Mouse (Mus musculus) right cerebral cortex, adult 18-20 months (tissue): ENCODE results near the gene Klre1.

ENCODE experiments used
- DNase-seq: peaks from one replicate; pipeline ENCODE4 v3.0.0; 2022; ENCODE audit warnings: mixed read lengths

Gene Klre1

DNA sequence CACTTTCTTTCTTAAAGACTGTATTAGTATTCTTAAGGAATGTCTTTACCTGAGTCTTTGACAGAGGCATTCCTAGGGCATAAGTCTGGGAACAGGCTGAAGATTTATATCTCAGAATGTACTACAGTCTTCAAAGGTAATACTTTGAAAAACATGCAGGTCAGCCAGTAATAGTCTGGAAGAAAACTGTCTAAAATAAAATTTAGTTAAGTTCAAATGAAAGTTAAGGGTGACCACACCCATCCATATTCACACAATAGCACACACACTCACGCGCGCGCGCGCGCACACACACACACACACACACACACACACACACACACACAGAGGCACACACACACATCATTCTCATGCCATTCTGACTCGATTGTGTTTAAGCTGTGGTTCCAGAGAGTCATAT, at the start of gene Klre1:
Klre1 (plus strand) TSS at position 301 of the 400 bp plus-strand sequence.
- no peak for DNase-seq

- DNase-seq = no peak
Measured at GRCm38 (mm10) chr6:129529605-129530004, 48.1 kb upstream of the Klre1 start.

- DNase-seq = no peak
Measured at GRCm38 (mm10) chr6:129530261-129530660, 47.4 kb upstream of the Klre1 start.

- peak; percentile 58 for DNase-seq
Measured at GRCm38 (mm10) chr6:129532556-129532941, 45.2 kb upstream of the Klre1 start.

DNA sequence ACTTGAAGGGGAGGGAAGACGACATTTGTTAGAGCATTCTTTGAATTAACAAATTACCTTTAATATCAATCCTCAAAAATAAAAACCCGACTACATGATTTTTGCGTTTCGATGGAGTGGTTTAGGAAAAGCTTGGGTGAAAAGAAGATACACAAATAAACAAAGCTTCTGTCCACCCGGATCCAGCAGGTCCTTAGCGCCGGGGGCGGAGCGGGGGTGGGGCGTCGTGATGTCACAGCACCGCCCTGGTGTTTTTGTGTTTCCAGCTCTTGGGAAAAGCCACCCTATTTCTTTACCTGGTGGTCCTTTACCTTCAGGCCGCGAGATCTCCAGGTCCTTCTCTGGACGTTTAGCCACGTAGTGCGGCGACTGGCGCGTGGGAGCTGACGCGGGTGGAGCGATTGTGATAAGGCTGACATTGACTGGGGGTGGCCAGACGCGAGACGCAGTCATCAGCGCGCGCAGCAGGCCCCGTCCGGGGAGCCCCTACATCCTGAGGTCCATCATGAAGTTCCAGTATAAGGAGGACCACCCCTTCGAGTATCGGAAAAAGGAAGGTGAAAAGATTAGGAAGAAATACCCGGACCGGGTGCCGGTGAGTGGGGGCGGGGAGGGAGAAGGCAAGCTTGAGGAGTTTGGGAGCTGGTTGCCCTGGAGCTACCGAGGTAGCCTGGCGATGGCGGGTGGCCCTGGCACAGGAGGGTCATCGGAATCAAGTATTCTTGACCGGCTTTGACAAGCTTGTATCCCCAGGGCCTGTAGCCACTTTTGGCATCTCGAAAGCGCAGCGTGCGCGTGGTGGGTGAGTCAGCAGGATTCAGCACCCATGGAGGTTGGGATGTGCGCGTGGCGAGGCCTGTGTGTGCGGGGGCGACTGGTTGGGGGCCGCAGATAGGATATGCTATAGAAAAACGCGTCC, 44.5 kb upstream of the Klre1 start, which contains the start of gene Gabarapl1:
Gabarapl1 (plus strand) TSS at position 219 of the 919 bp plus-strand sequence.
- peak; percentile 89 for DNase-seq

DNA sequence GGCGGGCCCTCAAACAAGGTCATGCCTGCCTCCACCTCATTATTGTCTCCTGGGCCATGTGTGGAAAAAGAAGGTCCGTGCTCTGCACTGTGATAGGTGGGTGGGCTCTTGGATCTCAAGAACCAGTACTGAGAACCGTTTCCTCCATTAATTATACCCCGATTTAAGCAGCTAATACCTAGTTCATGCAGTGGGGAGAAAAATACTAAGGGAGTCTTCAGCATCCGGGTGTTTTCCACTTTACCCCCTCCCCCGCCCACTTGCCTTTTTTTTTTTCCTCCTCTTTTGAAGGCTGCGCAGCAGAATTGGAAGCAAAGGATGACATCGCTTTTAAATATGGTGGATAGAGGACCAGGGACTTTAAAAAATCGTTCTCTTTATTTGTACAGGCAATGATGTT, 43.6 kb upstream of the Klre1 start:
- peak; percentile 17 for DNase-seq

GRCm38 (mm10) chr6:129534627-129535190, 43.0 kb upstream of the Klre1 start:
- DNase-seq = no peak

DNA sequence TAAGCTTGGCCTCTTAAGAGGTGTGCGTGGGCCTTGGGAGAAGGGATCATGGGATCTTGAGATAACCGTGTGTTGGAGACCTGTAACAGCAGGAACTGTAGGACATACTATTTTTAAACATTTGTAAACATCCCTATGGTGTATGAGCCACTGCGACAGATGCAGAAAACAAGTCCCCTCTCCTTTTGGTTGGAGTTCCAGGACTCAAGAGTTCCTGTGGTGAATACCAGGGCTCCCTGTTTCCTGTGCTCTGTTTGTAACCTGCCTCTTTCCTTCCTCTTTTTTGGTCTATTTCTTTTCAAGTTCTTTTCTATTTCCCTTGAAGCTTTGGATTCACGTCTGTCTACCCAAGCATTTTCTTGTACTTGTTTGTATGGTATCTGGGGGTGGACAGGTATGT, 42.0 kb upstream of the Klre1 start:
- DNase-seq = no peak

- no peak for DNase-seq
Measured at GRCm38 (mm10) chr6:129538555-129538954, 39.1 kb upstream of the Klre1 start.

DNA sequence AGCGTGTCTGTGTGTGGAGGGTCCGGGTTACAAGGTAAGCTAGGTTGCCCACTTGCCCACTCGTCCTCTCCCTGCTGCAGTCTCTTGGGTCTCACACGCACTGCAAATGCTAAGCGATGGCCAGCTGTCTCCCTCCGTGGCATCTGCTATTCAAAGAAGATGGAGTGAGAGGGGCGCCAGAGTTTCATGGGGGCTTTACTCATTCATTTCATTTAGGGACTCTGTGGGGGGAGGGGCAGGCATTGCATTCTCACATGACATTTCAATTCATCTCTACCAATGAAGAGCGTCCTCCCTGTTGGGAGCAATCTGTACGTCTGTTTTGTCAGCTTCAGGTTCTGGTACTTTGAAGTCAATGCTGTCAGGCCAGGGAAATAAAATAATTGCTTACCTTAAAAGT, 35.8 kb upstream of the Klre1 start:
- no peak for DNase-seq

DNA sequence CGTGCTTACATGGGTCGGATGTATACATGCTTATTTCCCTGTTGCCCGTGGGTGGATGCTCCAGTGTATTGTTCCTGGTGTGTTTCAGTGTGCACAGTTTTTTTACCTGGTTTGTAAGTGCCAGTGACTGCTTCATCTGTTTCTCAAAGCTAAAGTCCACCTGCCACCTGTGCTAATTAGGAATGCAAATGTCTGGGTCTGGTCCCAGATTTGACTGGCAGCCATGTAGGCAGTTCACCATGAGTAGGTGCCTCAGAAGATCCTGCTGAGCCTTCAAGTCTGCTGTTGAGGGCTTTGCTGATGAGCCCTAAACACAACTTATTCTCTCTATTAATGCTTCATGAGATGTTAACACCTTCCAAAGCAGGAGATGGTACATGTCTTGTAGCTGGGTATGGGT, 35.2 kb upstream of the Klre1 start:
- DNase-seq = no peak

GRCm38 (mm10) chr6:129543709-129544606, 33.7 kb upstream of the Klre1 start:
- DNase-seq = peak; percentile 78

DNA sequence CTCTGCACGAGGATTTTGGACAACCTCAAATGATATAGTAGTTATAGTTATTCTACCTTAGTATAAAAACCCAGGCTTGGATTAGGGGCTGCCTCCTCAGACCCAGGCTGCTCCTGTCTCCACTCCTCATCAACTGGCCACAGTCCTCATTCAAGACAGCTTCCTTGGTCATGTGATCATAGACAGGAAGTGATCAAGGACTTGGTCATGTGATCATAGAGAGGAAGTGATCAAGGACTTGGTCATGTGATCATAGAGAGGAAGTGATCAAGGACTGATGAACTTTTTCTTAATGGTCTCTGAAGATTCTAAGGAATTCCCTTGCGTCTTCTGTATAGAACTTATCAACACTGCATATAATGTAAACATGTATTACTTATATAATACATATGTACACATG, 30.4 kb upstream of the Klre1 start:
- DNase-seq = no peak

- no peak for DNase-seq
Measured at GRCm38 (mm10) chr6:129548009-129548408, 29.7 kb upstream of the Klre1 start.

DNA sequence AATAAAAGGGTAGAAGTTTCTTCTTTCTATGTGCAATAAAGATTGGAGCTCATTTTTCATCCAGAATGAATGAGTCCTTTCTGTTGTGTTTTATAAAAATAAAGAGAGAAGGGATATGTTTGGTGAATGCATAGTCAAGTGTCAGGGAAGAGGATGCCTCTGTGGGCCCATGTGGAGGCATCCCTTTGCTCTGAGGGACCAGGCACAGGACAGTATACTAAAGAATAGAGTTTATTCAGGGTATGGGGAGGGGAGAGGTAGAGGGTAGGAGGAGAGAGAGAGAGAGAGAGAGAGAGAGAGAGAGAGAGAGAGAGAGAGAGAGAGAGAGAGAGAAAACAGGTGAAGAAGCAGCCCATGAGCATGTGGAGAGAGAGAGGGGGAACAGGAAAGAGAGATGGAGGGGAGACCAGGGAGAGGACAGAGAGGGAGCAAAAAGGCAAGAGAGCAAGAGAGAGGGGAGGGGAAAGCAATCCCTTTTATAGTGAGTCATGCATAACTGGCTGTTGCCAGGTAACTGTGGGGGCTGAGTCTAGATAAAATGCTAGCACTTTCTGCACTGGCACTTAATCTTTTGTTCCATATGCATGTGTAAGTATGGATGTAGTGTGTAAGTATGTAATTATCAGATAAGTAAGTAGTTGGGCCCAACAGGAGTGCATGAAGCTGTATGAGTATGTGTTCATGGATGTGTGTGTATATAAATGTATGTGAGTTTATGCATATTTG, 20.2 kb upstream of the Klre1 start:
- DNase-seq = no peak

- peak; percentile 58 for DNase-seq
Measured at GRCm38 (mm10) chr6:129558946-129559640, 18.6 kb upstream of the Klre1 start.

- no peak for DNase-seq
Measured at GRCm38 (mm10) chr6:129559641-129560027, 18.1 kb upstream of the Klre1 start.

- no peak for DNase-seq
Measured at GRCm38 (mm10) chr6:129565257-129565656, 12.4 kb upstream of the Klre1 start.

GRCm38 (mm10) chr6:129575315-129575714, 2.4 kb upstream of the Klre1 start:
- no peak for DNase-seq

GRCm38 (mm10) chr6:129581274-129581673, 3.6 kb downstream of the Klre1 start:
- DNase-seq = no peak

- DNase-seq = no peak
Measured at GRCm38 (mm10) chr6:129581896-129582295, 4.2 kb downstream of the Klre1 start.

DNA sequence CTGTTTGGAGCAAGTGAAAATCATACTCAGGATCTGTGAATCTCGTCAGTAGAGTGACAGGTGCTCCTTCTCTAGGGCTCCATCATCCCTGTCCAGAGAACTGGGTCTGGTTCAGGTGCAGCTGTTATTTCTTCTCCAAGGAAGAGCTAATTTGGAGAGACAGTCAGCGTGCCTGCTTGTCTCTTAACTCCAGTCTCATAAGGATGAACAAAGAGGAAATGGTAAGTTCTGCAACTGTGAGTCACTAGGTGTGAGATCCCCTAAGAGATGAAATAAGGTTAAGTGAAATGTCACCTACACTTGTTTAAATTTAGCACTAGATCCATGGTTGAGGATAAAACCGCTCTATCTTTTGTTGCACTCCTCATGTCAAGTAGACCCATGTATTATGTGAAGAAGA, 5.3 kb downstream of the Klre1 start:
- no peak for DNase-seq
